ENCODE assay signal across 11 mouse cellular contexts in the genomic region with DNA sequence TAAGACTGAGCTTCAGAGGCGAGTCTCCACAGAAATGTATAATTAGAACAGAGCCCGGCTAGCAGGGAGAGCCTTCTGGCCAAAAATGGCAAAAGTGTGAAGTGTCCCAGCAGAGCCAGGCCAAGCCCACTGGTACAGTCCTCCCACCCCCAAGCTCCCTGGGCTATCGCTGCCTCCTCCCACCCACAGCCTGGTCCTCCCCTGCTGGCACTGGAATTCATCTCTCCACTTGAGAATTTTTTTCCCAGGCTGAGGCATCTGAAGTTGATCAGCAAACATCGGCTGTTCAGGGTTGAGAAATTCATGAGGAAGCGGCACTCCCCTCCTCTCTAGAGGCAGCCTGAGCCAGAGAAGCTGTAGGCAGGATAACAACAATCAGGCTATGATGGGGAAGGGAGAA. TPM values are rescaled to one million over a fixed set of nuclear protein-coding genes. Genes with fewer than 3 reads are reported as not detected.
DNase-seq lines count a peak whose midpoint lies in the region; ATAC-seq and TF ChIP-seq lines count a peak whose summit lies in the region.
"Had no signal": no experiment of that assay in that cellular context is flagged by ENCODE, and none has a peak within 500 bp of the region (broad histone marks: within the 10 kb centered on the region; RNA-seq: fewer than 3 reads in every experiment).

No protein-coding gene starts in this region.

- peak; percentile 15; the same call in 1 of the 2 replicates for ATAC-seq in stomach, embryonic 14.5 days (ENCODE audit: insufficient number of reproducible peaks, insufficient read depth, low FRiP score, low read depth)
- no peak for ATAC-seq in CD4-positive, CD25-positive, alpha-beta regulatory T cell, adult 4 months
- ATAC-seq: hindbrain, postnatal 0 days; Patski had no signal

- no peak overlapping the region for H3K4me2 ChIP-seq in stomach, embryonic 14.5 days (replicated peaks; ENCODE audit: low read depth, low read length)

- TF ChIP-seq POLR2A in heart, adult 2 months (IDR thresholded peaks at IDR 0.05; ENCODE audit: insufficient read depth, low read depth, low read length): no peak

- H3K4me1 ChIP-seq in heart, adult 2 months (ENCODE audit: control insufficient read depth, insufficient read depth, low read length): peaks cover 18% of the 10 kb centered on the region
- H3K4me1 ChIP-seq in stomach, embryonic 14.5 days (ENCODE audit: control insufficient read depth, insufficient read depth, low read length): no peaks in the 10 kb centered on the region; the same call in 1 of the 2 replicates

- no peaks in the 10 kb centered on the region; the same call in 1 of the 2 replicates for H3K79me2 ChIP-seq in heart, adult 2 months (replicated peaks; ENCODE audit: control insufficient read depth, insufficient read depth, low read length)

- H3K27me3 ChIP-seq in heart, adult 2 months (ENCODE audit: control insufficient read depth, insufficient read depth, low read length): no peaks in the 10 kb centered on the region
- H3K27me3 ChIP-seq in stomach, embryonic 14.5 days (ENCODE audit: control insufficient read depth, insufficient read depth, low read length): no peaks in the 10 kb centered on the region
- H3K27me3 ChIP-seq: Patski had no signal

- no peak overlapping the region for H3K9ac ChIP-seq in heart, adult 2 months (ENCODE audit: low read depth, low read length)
- H3K9ac ChIP-seq in stomach, embryonic 14.5 days (replicated peaks; ENCODE audit: low read depth, low read length): no peak overlapping the region

- TF ChIP-seq EP300 in heart, adult 2 months (IDR thresholded peaks at IDR 0.05; ENCODE audit: insufficient read depth, low read depth, low read length): 0 out of 2 replicates have a peak, but pooled peaks have one; percentile 22

- H3K27ac ChIP-seq in heart, adult 2 months: peak overlapping the region; percentile 87
- no peak overlapping the region for H3K27ac ChIP-seq in stomach, embryonic 14.5 days (ENCODE audit: low read length)
- H3K27ac ChIP-seq: hindbrain, postnatal 0 days; midbrain, embryonic 10.5 days had no signal

- TF ChIP-seq CTCF in heart, adult 2 months (IDR thresholded peaks at IDR 0.05): no peak

- peak; percentile 37 for DNase-seq in ovary, postnatal 36 days (ENCODE audit: low spot score)
- DNase-seq in ovary, postnatal 14 days (ENCODE audit: low spot score): no peak
- DNase-seq in heart, adult 2 months: peak in 1 of 2 experiments; percentile 54
- DNase-seq in heart, postnatal 36 days: peak; percentile 28 to 32
- DNase-seq in spleen, postnatal 10 days (ENCODE audit: low spot score in 2 of 2): no peak
- DNase-seq: retina, postnatal 1 day had no signal

- peaks cover 2% of the 10 kb centered on the region; the same call in 1 of the 2 replicates for H3K36me3 ChIP-seq in heart, adult 2 months (ENCODE audit: control insufficient read depth, insufficient read depth, low read length)
- H3K36me3 ChIP-seq in stomach, embryonic 14.5 days (ENCODE audit: control insufficient read depth, insufficient read depth, low read length): peaks cover 38% of the 10 kb centered on the region

- intact Hi-C loops in heart, adult 2 months (cut with DNase I): no loop called here
- intact Hi-C loops in heart, postnatal 36 days (cut with DNase I): no loop called here

- 22% methylated on average over 5 of the region's 5 CpGs for WGBS in heart, adult 2 months
- WGBS in stomach, embryonic 14.5 days: 72% methylated on average over 5 of the region's 5 CpGs

- H3K9me3 ChIP-seq in stomach, embryonic 14.5 days (ENCODE audit: control insufficient read depth, low read depth, low read length): no peaks in the 10 kb centered on the region
- H3K9me3 ChIP-seq: midbrain, embryonic 10.5 days had no signal

- H3K4me3 ChIP-seq in heart, adult 2 months: no peak overlapping the region
- no peak overlapping the region for H3K4me3 ChIP-seq in stomach, embryonic 14.5 days (ENCODE audit: low read depth, low read length)
- H3K4me3 ChIP-seq: midbrain, embryonic 10.5 days had no signal

RNA-seq across cellular contexts. Expression of a gene that starts 25.3 kb away (rescaled TPM):
- 10 to 100 TPM; 36.8 to 41.0 TPM for total RNA-seq in heart, adult 2 months (2021)
- polyA plus RNA-seq in heart, adult 2 months (2012; rRNA removed): 37.0 and 54.6 TPM in 2 replicates
- 10 to 100 TPM; 51.4 to 52.8 TPM for total RNA-seq in heart, postnatal 36 days (2021)
- 46.6 and 53.6 TPM in 2 replicates for polyA plus RNA-seq in stomach, embryonic 14.5 days (2014; fragmentation: Nextera tagmentation; extraction: Ambion mirVana)
- polyA plus RNA-seq in CD4-positive, CD25-positive, alpha-beta regulatory T cell, adult 4 months (2017; shearing (Covaris generic)): 10 to 100 TPM; 32.6 to 37.8 TPM

RNA-seq across cellular contexts. Expression of a gene that starts 34.2 kb away (rescaled TPM):
- 1 to 10 TPM; 8.3 to 8.5 TPM for total RNA-seq in heart, adult 2 months (2021)
- 15.5 and 23.7 TPM in 2 replicates for polyA plus RNA-seq in heart, adult 2 months (2012; rRNA removed)
- total RNA-seq in heart, postnatal 36 days (2021): 10 to 100 TPM; 10.6 to 10.8 TPM
- polyA plus RNA-seq in stomach, embryonic 14.5 days (2014; fragmentation: Nextera tagmentation; extraction: Ambion mirVana): 28.1 and 31.1 TPM in 2 replicates
- 10 to 100 TPM; 12.9 to 13.7 TPM for polyA plus RNA-seq in CD4-positive, CD25-positive, alpha-beta regulatory T cell, adult 4 months (2017; shearing (Covaris generic))

Comparison
In these comparisons a context has a peak if more than half of its experiments do, and no peak if none do; other contexts are left out.
1. DNase-seq: peak in ovary, postnatal 36 days (single experiment) and heart, postnatal 36 days (2 of 2); none in ovary, postnatal 14 days (single experiment) and spleen, postnatal 10 days (0 of 2).